Mouse (Mus musculus): ENCODE measurements around the gene Znrf4.
A peak's percentile ranks its signal among the peaks of the same experiment; 100 is the strongest.
"Not testable (repeated sequence)": the region's sequence is repeated elsewhere in the genome, so short reads cannot be mapped to it uniquely, and the experiment has no call there.

Znrf4 gene

DNA sequence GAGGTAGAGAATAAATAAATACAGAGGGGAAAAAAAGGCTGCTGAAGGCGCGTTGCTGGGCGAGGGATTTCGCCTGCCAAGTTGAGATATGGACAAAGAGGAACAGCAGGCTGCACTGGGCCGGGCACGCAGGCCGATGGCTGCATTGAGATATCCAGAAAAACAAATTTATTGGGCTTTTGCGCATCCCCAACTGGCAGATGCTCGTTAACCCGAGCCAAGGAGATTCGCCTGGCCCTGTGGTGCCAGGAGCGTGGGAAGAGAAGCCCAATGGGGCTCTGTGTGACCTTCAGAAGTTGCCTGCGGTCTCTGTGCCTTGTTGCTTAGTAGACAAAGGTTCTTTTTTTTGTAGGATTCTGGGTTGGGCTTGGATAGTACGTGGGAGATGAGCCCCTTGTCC, 24.0 kb upstream of the Znrf4 start:
- no peak for DNase-seq (ENCODE audit: low read depth, low spot score)

DNA sequence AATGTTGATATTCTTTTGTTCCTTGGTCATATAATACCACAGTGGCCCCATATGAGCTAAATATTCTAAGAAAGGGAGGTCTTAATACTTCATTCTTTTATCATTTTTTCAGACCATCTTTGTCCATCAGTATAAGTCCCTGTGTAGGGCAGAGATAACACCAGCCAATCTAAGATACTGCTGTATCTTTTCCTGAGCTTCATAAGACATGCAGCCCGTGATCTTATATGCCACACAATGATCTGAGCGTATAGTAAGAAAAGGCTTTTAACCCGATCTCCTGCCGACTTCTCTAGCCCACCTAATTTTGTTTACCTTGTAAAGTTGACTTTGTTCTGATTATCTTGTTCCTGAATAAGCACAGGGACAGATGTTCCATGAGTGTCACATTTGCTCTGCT, 12.7 kb upstream of the Znrf4 start:
- DNase-seq (ENCODE audit: low read depth, low spot score), result no peak

DNA sequence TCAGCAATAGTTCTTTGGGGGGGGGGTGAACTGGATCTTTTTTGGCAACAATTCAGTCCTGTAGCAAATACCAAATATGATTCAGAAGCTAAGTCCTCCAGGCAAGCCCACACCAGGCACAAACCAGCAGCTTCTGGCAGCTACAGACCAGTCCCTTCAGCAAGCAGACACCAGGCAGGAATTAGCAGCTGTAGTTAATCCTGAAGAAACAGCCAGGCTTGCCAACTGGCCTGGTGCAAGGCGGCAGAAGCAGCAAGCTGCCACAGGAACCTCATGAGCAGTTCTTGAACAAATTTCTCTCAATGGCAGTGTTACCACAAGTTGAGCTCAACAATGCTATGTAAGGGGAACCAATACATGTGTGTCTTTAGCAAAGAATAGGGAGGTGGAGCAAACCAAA, 10.5 kb upstream of the Znrf4 start:
- no peak for DNase-seq (ENCODE audit: low read depth, low spot score)

DNA sequence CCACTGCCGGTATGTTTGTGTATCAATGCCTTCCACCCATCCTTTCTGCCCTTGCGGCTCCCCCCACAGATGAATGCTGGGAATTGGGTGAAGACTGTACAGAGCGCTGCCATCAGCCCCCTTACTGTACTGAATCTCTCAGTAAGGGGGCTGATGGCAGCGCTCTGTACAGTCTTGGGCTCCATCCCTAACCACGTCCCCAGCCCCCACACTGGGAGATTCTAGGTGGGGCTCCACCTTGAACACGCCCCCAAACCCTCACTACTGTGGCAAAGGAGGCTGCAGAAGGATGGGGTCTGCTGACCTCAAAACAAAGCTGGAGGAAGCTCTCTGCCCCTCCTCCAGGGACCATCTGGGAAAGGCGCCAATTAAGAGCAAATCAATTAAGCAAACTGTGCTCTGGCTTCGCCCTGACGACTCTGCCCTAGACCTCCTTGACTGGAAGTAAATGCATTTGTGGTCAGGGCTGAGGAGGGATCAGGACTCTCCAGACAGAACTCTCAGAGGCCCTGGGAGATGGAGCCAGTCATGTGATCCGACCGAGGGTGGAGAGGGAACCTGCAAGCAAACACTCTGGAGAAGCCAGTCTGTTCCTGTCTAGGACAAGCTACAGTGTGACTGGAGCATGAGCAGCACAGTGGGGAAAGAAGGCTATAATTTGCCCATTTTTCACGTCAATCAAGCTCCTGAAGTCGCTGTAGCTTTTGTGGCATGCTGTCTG, 3.6 kb upstream of the Znrf4 start:
- no peak for DNase-seq (ENCODE audit: low read depth, low spot score)

DNA sequence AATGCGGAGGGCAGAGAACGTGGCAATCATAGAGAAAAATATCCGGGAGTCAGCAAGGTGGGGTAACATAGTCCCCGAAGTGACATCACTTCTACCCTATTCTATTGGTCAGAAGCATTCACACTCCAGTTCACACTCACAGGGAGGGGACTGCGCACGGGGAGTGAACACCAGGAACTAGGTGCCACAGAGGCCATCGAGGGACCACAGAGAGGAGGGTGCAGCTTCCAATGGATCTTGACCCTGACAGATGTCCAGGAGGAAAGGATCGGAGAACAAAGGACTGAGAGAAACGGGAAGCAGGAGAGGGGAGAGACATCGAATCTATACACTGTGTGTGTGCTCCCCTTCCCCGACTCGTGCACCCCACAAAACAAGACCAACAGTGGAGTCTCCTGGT, 2.7 kb upstream of the Znrf4 start:
- DNase-seq (ENCODE audit: low read depth, low spot score), result no peak

DNA sequence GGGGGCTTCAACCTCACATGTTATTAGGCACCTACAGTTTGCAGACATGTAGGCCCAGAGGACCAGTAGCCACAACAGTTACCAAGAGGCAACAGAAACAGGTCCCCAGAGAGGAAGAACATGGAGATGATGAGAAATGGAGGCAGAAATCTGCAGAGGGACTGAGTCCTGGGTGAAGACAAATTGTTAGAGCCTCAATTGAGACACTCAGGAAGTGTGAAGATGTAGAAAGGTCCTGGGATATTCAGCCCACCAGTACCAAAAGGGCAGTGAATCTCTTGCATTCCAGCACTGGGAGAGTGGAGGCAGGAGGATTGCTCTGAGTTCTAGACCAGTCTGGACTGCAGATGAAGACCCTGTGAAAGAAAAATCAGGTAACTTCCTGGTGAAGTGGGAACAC, 2.1 kb upstream of the Znrf4 start:
- DNase-seq (ENCODE audit: low read depth, low spot score), result no peak

DNA sequence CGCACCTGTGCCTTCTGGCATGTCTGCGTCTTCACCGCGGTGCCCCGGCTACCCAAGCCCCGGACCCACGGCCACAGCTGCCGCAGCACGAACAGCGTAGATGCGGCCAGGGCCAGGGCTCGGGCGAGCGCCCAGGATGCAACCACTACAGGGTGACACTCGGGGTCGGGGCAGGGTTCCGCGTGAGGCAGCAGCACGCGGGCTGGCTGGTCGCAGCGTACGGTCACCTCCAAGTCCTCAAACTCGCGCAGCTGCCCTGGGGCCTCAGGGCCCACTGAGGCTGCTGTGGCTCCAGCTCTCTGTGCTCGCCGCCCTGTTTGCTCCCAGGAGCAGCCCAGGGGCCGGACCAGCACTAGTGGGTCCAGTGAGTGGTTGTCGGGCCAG, 532 bp downstream of the Znrf4 start:
- DNase-seq (ENCODE audit: low read depth, low spot score), result no peak

GRCm38 (mm10) chr17:56510970-56511706, 1.1 kb downstream of the Znrf4 start:
- no peak for DNase-seq (ENCODE audit: low read depth, low spot score)

DNA sequence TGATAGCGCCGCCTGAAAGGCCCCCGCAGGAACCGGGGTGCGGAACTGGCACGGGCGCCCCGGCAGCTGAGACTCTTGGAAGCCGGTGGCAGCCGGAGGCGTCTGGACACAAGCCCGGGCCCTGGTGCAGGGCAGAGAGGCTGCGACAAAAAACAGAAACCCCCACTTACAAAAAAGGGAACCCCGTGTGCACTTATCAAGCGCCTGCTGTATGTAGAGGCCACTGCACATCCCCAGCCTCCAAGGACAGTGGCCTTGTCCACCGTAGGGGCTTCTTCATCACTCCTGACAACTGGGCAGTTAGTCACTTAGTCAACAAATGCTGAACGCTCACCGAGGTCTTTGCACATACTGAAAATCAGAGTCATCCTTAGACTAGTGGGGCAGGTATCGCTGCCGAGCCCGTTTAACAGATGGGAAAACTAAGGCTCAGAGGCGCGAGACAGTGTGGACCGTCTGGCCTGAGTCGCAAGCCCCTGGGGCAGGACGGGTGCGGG, 1.7 kb downstream of the Znrf4 start:
- no peak for DNase-seq (ENCODE audit: low read depth, low spot score)

GRCm38 (mm10) chr17:56509707-56510472, 2.3 kb downstream of the Znrf4 start:
- no peak for DNase-seq (ENCODE audit: low read depth, low spot score)

DNA sequence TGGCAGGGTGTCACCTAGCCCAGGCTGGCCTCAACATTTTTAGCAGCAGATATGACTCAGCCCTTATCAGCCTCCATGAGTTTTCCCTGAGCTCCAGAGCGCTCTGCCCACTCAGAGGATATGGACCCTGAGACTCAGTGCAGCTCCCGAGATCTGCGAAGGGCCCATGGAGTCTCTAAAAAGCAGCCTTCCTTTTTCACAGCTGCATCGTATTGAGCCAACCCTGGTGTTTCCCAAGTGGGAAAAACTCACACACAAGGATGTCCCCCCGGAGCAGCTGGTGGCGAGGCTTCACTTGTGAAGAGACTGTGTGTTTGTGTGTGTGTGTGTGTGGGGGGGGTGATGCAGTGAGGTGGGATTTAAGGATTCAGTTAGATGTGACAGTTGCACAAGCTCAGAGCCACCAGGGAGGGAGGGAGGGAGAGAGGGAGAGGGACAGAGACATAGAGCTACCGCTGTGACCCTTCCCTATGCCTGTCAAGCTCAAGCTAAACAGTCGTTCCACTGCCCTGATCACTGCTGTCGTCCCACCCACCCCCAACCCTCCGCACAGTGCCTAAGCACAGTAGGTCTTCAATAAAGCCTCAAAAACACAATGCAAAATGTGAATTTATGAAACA, 3.1 kb downstream of the Znrf4 start:
- no peak for DNase-seq (ENCODE audit: low read depth, low spot score)

DNA sequence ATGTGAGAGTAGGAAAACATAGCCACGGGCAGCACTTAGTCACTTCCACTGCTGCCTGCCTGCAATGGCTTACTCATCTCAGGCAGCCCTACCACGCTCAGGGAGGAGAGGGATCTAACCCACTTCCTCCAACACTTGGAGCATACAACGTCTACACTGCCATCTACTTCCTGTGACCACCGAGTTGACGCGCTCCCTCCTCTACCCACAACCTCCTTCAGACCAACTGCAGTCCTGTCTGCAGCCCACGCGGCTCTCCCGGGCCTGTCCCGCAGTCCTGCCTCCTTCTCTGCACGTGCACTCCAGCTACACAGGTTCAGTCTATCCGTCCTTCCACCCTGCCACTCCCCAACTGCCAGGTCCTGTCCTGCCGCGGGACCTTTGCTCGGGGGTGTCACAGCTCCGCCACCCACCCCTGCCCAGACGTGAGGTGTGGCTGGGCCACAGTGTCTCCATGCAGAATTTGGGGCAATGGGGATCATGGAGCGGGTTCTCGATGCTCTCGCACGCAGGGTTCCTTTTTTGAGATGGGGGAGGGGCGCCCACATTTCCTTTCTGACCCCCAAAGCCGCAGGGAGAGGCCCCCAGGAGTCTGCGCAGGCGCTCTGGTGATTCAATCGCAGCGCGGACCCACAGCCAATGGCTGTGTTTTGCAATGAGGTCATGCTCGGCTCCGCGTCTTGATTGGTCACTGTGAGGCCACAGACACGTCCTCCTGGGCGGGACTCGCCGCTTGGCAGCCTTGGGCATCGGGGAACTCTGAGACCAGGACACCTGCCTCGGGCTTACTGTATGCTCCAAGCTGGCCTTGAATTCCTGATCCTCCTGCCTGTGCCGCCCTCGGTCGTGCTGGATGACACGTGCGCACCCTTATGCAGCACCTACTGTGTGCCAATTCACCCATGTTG, 4.8 kb downstream of the Znrf4 start:
- peak; percentile 96 for DNase-seq (ENCODE audit: low read depth, low spot score)

GRCm38 (mm10) chr17:56506417-56507065, 5.7 kb downstream of the Znrf4 start:
- DNase-seq (ENCODE audit: low read depth, low spot score), result no peak

DNA sequence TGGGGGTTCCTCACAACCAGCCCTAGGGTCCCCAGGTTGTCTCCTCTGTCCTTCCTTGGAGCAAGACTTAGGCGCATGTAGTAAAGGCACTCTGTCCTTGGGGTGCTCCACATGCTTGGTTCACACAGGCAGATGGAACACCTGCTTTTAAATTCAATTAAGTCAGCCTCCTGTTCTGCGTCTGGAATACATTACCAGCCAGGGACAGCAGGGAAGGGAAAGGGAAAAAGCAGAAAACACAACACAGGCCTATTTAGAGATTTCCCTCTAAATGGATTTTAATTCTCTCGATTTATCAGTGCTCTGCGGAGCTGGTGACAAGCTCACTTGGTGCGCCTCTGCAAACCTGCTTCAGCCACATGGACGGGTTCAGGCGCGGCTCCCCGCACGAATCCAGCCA, 6.8 kb downstream of the Znrf4 start:
- DNase-seq (ENCODE audit: low read depth, low spot score), result no peak

DNA sequence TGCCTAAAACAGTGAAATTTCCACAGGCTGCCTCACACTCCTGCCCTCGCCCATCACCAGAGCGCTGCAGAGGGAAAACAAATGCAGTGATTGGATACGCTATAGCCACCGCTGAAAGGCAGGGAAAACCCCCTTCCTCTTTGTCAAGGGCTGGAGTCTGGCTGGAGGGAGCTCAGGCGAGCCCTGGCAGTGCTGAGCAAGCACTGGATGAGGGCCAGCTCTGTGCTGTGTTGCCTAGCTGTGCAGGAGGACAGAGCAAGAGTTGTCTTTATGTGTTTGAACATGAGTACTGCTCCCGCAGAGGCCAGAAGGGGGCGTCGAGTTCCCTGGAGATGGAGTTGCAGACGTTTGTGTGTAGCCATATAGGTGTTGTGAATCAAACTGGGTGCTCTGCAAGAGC, 9.7 kb downstream of the Znrf4 start:
- DNase-seq (ENCODE audit: low read depth, low spot score), result no peak

GRCm38 (mm10) chr17:56501635-56502400, 10.4 kb downstream of the Znrf4 start:
- not testable (repeated sequence) for DNase-seq (ENCODE audit: low read depth, low spot score)

DNA sequence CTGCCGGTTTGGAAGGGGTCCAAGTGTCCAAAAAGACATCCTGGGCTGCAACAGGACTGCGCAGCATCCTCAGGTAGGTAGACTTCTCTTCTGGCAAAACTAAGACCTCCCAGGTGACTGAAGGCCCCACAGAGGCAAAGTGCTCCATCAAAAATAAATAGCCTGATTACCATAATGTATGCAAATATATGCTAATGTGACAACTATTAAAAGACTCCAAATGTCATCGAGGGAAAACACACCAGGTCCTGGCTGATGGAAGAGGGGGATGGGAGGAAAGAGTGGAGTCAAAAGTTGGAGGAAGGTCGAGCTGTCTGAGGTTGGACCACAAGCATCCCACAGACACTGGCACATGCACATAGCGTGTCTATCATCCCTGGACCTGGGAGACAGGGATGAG, 13.0 kb downstream of the Znrf4 start:
- DNase-seq (ENCODE audit: low read depth, low spot score), result no peak

GRCm38 (mm10) chr17:56494480-56494879, 17.8 kb downstream of the Znrf4 start:
- no peak for DNase-seq (ENCODE audit: low read depth, low spot score)

DNA sequence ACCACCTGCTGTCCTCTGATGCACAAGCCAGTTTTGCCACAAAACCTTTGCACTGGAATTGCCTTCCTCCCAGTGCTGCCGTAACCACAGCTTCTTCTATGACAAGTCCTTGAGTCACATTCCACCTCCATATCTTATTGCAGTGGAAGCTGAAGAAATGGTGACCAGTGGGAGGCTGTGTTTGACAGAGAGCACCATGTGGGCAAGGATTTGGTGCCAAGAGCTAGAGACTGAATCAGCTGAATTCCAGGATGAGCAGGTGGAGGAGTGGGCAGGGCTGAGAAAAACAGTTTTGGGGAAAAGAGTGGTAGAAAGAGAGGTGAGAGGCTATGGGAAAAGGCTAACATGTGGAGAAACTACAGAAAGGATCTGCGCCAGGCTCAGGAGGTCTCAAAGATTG, 18.4 kb downstream of the Znrf4 start:
- DNase-seq (ENCODE audit: low read depth, low spot score), result no peak

All from skeletal muscle tissue, adult 2 months (tissue).